Mouse (Mus musculus) right cerebral cortex, postnatal 4 days (tissue): ENCODE measurements around the gene Exoc2.

Source experiments
- DNase-seq: peaks from one replicate; pipeline ENCODE4 v3.0.0-alpha.2; 2022

Gene Exoc2

DNA sequence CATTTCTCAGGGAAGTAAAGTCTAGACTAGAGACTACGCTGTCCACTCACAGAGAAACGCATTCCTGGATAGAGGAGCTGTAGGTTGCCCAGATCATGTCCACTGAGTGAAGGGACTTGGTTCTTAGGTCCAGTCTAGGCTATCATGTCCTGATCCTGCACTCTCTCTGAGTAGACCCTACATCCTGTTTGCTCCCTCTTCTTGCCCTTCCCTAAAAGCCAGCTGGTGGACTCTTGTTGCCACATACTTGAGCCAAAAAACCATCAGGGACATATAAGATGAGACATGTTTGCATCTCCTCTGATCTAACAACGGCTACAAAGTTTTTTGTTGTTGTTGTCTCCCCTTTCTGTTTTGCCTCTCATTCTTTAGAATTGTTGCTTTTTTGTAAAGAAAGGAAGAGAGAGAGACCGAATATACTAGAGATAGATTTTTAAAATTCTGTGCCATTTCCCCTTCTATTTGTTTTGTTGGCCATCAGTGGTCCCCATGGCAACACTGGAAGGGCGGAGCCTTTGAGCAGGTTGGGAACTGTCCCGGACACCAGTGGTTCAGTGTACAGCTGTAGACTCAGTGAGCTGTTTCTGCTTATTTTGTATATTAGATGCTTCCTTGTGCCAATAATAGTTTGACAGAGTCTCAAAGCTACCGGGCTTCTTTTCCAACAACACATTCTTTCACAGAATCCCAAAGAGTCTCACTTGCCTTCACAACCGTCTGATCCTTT lies 209.7 kb downstream of the Exoc2 start:
- no peak for DNase-seq
